Mouse (Mus musculus) lung, postnatal 0 days (tissue): ENCODE results near the gene Brd7.
A peak's percentile ranks its signal among the peaks of the same experiment; 100 is the strongest.

Source experiments
- CTCF ChIP-seq: IDR thresholded peaks from 2 replicates; pipeline ENCODE4 v1.5.1; 2016; ENCODE audit warnings: antibody characterized with exemption, mild to moderate bottlenecking
- EP300 ChIP-seq: IDR thresholded peaks from 2 replicates; pipeline ENCODE4 v1.6.1; 2016; ENCODE audit warnings: antibody characterized with exemption, mild to moderate bottlenecking, control low read depth

DNA sequence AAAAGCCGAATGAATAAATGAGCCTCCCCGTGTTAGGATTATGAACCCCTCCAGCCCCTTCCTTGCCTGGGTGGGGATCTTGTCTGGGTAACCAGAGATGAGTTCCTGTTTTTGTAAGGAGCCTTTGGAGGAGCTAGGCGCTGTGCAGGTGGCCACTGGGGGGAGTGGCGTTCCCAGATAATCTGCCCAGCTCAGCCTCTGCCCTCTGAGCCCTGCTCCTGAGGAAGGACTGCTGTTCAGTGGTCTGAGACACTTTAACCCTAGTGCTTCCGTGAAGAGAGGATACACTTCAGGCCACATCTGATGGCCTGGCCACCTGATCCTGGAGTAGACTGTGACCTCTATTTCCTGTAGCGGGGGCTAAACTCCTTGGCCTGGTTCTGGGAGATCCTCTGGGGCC, 7.2 kb upstream of the Brd7 start:
- TF ChIP-seq CTCF (peak; percentile 67), EP300 (no peak)
